Mouse (Mus musculus): ENCODE measurements around the gene Pqbp1. TPM values are rescaled to one million over a fixed set of nuclear protein-coding genes. Genes with fewer than 3 reads are reported as not detected.
"Not testable (repeated sequence)": the region's sequence is repeated elsewhere in the genome, so short reads cannot be mapped to it uniquely, and the experiment has no call there.

Pqbp1 gene
- polyA plus RNA-seq, 1 experiment from 2014 or later = 102 TPM

DNA sequence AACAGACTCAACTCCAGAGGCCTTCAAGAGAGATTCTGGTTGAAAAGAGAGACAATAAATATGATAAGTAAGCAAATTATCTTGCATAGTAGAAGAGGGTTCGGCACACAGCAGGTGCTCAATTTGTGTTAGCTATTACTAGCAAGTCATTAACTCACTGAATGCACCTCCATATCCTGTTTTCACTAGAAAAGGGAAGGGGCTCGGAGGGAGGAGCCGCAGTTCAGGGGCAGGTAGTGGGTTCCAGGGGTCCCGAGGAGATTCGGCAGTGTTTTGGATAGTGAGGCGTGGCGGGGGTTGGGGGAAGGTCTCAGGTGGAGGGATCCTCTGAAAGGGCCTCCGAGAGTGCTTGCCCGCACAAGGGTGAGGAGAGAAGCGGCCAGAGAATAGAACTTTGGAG, 28.0 kb upstream of the Pqbp1 start:
- Histone ChIP-seq H3K4me1 (ENCODE audit: control insufficient read depth, insufficient read depth, low read length) (no peaks in the 10 kb centered on the region), H3K4me3 (ENCODE audit: low read depth, low read length) (no peak overlapping the region), H3K36me3 (ENCODE audit: control insufficient read depth, insufficient read depth, low read length) (no peaks in the 10 kb centered on the region; the same call in 1 of the 2 replicates), H3K4me2 (replicated peaks; ENCODE audit: low read depth, low read length) (no peak overlapping the region), H3K9me3 (ENCODE audit: control insufficient read depth, low read depth, low read length) (peaks cover 3% of the 10 kb centered on the region; the same call in 1 of the 2 replicates), H3K9ac (replicated peaks; ENCODE audit: low read depth, low read length) (no peak overlapping the region), H3K27ac (ENCODE audit: low read length) (no peak overlapping the region), H3K27me3 (ENCODE audit: control insufficient read depth, insufficient read depth, low read length) (peaks cover 7% of the 10 kb centered on the region; the same call in 1 of the 2 replicates)
- ATAC-seq (ENCODE audit: insufficient number of reproducible peaks, insufficient read depth, low FRiP score, low read depth) = no peak
- WGBS = 30% methylated on average over 10 of the region's 10 CpGs

DNA sequence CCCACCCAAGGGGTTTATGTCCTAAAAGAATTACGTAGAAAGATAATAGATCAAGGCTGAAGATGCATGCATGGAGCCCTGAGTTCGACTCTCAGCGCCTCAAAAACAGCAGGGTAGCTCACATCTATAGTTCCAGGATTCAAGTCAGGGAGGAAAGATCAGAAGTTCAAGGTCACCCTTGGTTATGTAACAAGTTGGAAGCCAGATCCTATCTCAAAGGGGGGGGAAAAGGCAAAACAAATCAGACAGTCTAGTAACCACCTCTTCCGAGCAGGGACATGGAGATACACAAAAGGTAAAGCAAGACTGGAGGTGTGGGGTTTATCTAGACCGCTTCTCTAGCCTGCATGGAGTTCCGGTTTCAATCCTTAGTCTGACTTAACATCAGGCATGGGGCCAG, 27.2 kb upstream of the Pqbp1 start:
- no peak overlapping the region for H3K27ac ChIP-seq (ENCODE audit: low read length)
- H3K27me3 ChIP-seq (ENCODE audit: control insufficient read depth, insufficient read depth, low read length) = peaks cover 7% of the 10 kb centered on the region; the same call in 1 of the 2 replicates
- no peaks in the 10 kb centered on the region for H3K4me1 ChIP-seq (ENCODE audit: control insufficient read depth, insufficient read depth, low read length)
- 73% methylated on average over 6 of the region's 6 CpGs for WGBS
- peaks cover 3% of the 10 kb centered on the region; the same call in 1 of the 2 replicates for H3K9me3 ChIP-seq (ENCODE audit: control insufficient read depth, low read depth, low read length)
- H3K9ac ChIP-seq (replicated peaks; ENCODE audit: low read depth, low read length) = no peak overlapping the region
- ATAC-seq (ENCODE audit: insufficient number of reproducible peaks, insufficient read depth, low FRiP score, low read depth) = no peak
- no peaks in the 10 kb centered on the region for H3K36me3 ChIP-seq (ENCODE audit: control insufficient read depth, insufficient read depth, low read length)
- H3K4me2 ChIP-seq (replicated peaks; ENCODE audit: low read depth, low read length) = no peak overlapping the region
- no peak overlapping the region for H3K4me3 ChIP-seq (ENCODE audit: low read depth, low read length)

GRCm38 (mm10) chrX:7922032-7922431, 23.0 kb upstream of the Pqbp1 start:
- H3K9me3 ChIP-seq (ENCODE audit: control insufficient read depth, low read depth, low read length) = no peaks in the 10 kb centered on the region
- peaks cover 14% of the 10 kb centered on the region for H3K27me3 ChIP-seq (ENCODE audit: control insufficient read depth, insufficient read depth, low read length)
- H3K4me3 ChIP-seq (ENCODE audit: low read depth, low read length) = peak overlapping the region; percentile 18
- 13% methylated on average over 40 of the region's 48 CpGs for WGBS
- no peaks in the 10 kb centered on the region for H3K4me1 ChIP-seq (ENCODE audit: control insufficient read depth, insufficient read depth, low read length)
- no peak for ATAC-seq (ENCODE audit: insufficient number of reproducible peaks, insufficient read depth, low FRiP score, low read depth)
- H3K9ac ChIP-seq (replicated peaks; ENCODE audit: low read depth, low read length) = no peak overlapping the region
- H3K36me3 ChIP-seq (ENCODE audit: control insufficient read depth, insufficient read depth, low read length) = no peaks in the 10 kb centered on the region
- peak overlapping the region; percentile 21 for H3K4me2 ChIP-seq (replicated peaks; ENCODE audit: low read depth, low read length)
- no peak overlapping the region for H3K27ac ChIP-seq (ENCODE audit: low read length)

DNA sequence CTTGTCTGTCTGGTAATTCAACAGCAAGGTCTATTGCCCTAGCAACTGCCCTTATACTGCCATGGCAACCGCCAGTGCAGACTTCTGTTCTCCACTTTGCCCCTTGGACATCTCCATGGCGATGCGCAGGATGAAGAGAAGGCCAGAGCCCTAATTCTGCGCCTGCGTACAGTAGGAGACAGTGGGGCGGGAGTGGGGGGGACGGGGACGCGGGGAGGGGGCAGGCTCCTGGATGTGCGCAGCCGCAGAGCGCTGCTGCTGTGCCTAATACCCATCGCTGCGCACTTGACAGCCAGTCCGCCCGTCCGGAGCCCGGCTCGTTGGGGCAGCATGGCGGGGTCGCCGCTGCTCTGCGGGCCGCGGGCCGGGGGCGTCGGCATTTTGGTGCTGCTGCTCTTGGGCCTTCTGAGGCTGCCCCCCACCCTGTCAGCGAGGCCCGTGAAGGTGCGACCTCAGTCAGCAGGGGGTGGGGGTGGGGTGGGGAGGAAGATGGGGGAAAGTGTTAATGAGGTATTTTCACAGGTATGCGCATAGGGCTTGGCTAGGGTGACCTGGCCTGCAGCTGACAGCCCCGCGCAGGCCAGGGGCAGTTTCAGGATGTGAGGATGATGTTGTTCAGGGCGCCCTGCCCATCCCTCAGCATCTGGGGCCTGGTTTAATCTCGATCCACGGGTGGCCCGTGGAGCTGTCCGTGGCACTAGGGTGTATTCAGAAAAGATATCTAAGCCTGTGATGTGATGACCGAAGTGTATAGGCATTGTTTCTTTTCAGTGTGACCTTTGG, 20.7 kb upstream of the Pqbp1 start, which contains the start of gene Pcsk1n:
Pcsk1n (plus strand) TSS at position 222 of the 783 bp plus-strand sequence.
- peaks cover 14% of the 10 kb centered on the region for H3K27me3 ChIP-seq (ENCODE audit: control insufficient read depth, insufficient read depth, low read length)

DNA sequence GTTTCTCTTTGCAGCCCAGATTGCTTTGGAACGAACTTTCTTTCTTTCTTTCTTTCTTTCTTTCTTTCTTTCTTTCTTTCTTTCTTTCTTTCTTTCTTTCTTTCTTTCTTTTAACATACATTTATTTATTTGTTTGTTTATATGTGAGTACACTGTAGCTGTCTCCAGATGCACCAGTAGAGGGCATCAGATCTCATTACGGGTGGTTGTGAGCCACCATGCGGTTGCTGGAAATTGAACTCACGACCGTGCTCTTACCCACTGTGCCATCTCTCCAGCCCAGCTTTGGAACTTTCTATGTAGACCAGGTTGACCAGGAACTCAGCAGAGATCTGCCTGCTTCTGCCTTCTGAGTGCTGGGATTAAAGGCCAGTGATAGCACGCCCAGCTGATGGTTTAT, 18.9 kb upstream of the Pqbp1 start:
- ATAC-seq (ENCODE audit: insufficient number of reproducible peaks, insufficient read depth, low FRiP score, low read depth); H3K4me2 ChIP-seq (replicated peaks; ENCODE audit: low read depth, low read length); H3K27ac ChIP-seq (ENCODE audit: low read length); H3K9ac ChIP-seq (replicated peaks; ENCODE audit: low read depth, low read length); H3K36me3 ChIP-seq (ENCODE audit: control insufficient read depth, insufficient read depth, low read length); H3K4me3 ChIP-seq (ENCODE audit: low read depth, low read length); H3K9me3 ChIP-seq (ENCODE audit: control insufficient read depth, low read depth, low read length); H3K4me1 ChIP-seq (ENCODE audit: control insufficient read depth, insufficient read depth, low read length): not testable (repeated sequence)
- H3K27me3 ChIP-seq (ENCODE audit: control insufficient read depth, insufficient read depth, low read length) = peaks cover 11% of the 10 kb centered on the region
- WGBS = 69% methylated on average over 6 of the region's 6 CpGs

More for the DNA sequence above, 20.7 kb upstream of the Pqbp1 start, which contains the start of gene Pcsk1n:
- peak within 1 kb of the TSS; percentile 20; the same call in 1 of the 2 replicates for H3K4me2 ChIP-seq (replicated peaks; ENCODE audit: low read depth, low read length)
- H3K9me3 ChIP-seq (ENCODE audit: control insufficient read depth, low read depth, low read length) = no peaks in the 10 kb centered on the region
- no peaks in the 10 kb centered on the region for H3K4me1 ChIP-seq (ENCODE audit: control insufficient read depth, insufficient read depth, low read length)
- no peak within 1 kb of the TSS for H3K9ac ChIP-seq (replicated peaks; ENCODE audit: low read depth, low read length)
- WGBS = 11% methylated on average over 36 of the region's 40 CpGs
- peak within 1 kb of the TSS; percentile 12; the same call in 1 of the 2 replicates for H3K4me3 ChIP-seq (ENCODE audit: low read depth, low read length)
- no peak within 1 kb of the TSS for H3K27ac ChIP-seq (ENCODE audit: low read length)
- ATAC-seq (ENCODE audit: insufficient number of reproducible peaks, insufficient read depth, low FRiP score, low read depth) = peak; percentile 58; the same call in 1 of the 2 replicates
- no peaks in the 10 kb centered on the region for H3K36me3 ChIP-seq (ENCODE audit: control insufficient read depth, insufficient read depth, low read length)

DNA sequence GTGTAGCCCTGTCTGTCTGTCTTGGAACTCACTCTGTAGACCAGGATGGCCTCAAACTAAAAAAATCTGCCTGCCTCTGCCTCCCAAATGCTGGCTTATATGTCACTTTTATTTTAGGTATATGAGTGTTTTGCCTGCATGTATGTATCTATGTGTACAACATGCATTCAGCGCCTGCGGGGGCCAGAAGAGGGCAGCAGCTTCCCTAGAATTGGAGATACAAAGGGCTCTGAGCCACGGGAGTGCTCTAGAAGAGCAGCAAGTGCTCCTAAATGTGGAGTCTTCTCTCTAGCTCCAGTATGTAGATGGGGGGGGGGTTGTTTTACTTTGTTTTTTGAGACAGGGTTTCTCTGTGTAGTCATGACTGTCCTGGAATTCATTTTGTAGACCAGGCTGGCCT, 16.6 kb upstream of the Pqbp1 start:
- not testable (repeated sequence) for H3K36me3 ChIP-seq (ENCODE audit: control insufficient read depth, insufficient read depth, low read length); H3K9me3 ChIP-seq (ENCODE audit: control insufficient read depth, low read depth, low read length); H3K4me3 ChIP-seq (ENCODE audit: low read depth, low read length); H3K4me2 ChIP-seq (replicated peaks; ENCODE audit: low read depth, low read length); H3K27ac ChIP-seq (ENCODE audit: low read length); H3K27me3 ChIP-seq (ENCODE audit: control insufficient read depth, insufficient read depth, low read length); H3K9ac ChIP-seq (replicated peaks; ENCODE audit: low read depth, low read length); ATAC-seq (ENCODE audit: insufficient number of reproducible peaks, insufficient read depth, low FRiP score, low read depth); H3K4me1 ChIP-seq (ENCODE audit: control insufficient read depth, insufficient read depth, low read length)
- 41% methylated on average over 3 of the region's 3 CpGs for WGBS

DNA sequence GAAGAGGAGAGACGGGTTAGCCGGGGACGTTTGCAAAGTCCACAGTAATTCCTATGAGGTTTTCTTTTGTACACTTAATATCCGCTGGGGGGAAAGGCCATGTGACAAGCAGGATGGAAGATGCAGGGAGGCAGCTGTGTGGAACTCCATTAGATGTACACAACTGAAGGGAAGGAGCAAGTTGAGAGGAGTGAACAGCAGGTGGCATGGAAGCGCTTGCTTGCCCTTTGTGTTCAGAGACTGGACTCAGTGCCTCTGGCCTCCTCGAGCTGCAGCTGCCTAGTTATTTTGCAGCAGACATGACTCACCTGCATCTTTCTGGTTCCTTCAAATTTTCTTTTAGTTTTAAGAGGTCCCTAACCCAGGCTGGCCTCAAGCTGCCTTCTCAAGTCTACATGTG, 11.4 kb upstream of the Pqbp1 start:
- H3K27ac ChIP-seq (ENCODE audit: low read length) = no peak overlapping the region
- no peak for ATAC-seq (ENCODE audit: insufficient number of reproducible peaks, insufficient read depth, low FRiP score, low read depth)
- H3K4me1 ChIP-seq (ENCODE audit: control insufficient read depth, insufficient read depth, low read length) = no peaks in the 10 kb centered on the region
- H3K9me3 ChIP-seq (ENCODE audit: control insufficient read depth, low read depth, low read length) = no peaks in the 10 kb centered on the region
- H3K27me3 ChIP-seq (ENCODE audit: control insufficient read depth, insufficient read depth, low read length) = no peaks in the 10 kb centered on the region
- WGBS = 50% methylated on average over 6 of the region's 6 CpGs
- no peak overlapping the region for H3K9ac ChIP-seq (replicated peaks; ENCODE audit: low read depth, low read length)
- peaks cover 8% of the 10 kb centered on the region; the same call in 1 of the 2 replicates for H3K36me3 ChIP-seq (ENCODE audit: control insufficient read depth, insufficient read depth, low read length)
- no peak overlapping the region for H3K4me2 ChIP-seq (replicated peaks; ENCODE audit: low read depth, low read length)
- no peak overlapping the region for H3K4me3 ChIP-seq (ENCODE audit: low read depth, low read length)

GRCm38 (mm10) chrX:7909242-7909641, 10.2 kb upstream of the Pqbp1 start, which contains the start of gene Gm10490:
Gm10490 (plus strand) TSS chrX:7909542.
- H3K4me3 ChIP-seq (ENCODE audit: low read depth, low read length); H3K36me3 ChIP-seq (ENCODE audit: control insufficient read depth, insufficient read depth, low read length); H3K9ac ChIP-seq (replicated peaks; ENCODE audit: low read depth, low read length); H3K4me1 ChIP-seq (ENCODE audit: control insufficient read depth, insufficient read depth, low read length); H3K4me2 ChIP-seq (replicated peaks; ENCODE audit: low read depth, low read length); H3K9me3 ChIP-seq (ENCODE audit: control insufficient read depth, low read depth, low read length); H3K27ac ChIP-seq (ENCODE audit: low read length); H3K27me3 ChIP-seq (ENCODE audit: control insufficient read depth, insufficient read depth, low read length); ATAC-seq (ENCODE audit: insufficient number of reproducible peaks, insufficient read depth, low FRiP score, low read depth): not testable (repeated sequence)
- 90% methylated on average over 4 of the region's 4 CpGs for WGBS

All from stomach, embryonic 14.5 days (tissue).